Mouse (Mus musculus): ENCODE measurements around the gene Bcar3.

DNA sequence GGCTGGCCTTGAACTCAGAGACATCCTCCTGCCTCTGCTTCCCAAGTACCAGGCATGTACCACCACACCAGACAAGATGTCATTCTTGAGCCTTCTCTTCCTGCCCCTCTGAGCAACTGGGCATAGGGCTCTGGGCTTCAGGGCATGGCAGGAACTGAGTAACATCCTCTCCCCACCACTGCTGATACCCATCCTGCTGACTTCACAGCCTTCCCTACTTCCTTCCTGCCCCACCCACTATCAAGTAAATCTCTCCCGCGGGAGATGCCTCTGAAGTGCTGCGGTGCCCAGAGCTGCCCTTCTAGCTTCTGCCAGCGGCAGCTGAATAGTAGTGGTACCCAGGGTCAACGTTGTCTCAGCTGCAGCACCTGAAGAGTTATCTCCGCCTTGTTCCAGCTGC, 84.7 kb downstream of the Bcar3 start:
- no peak for TF ChIP-seq CTCF (IDR thresholded peaks at IDR 0.05; ENCODE audit: low read depth, low read length)
- no peak for TF ChIP-seq POLR2A (IDR thresholded peaks at IDR 0.05; ENCODE audit: borderline replicate concordance, low read depth, low read length)

All from bone marrow macrophage, adult 2 months (primary cell).